Mouse (Mus musculus) T-helper 1 cell (primary cell): ENCODE data around the gene Shh.

Experiments
- in situ Hi-C: fragments of 300-600 bp; cut with MboI, MseI; formaldehyde crosslinking; loops from one replicate; pipeline ENCODE4 v1.15.1; 2025; ENCODE audit warnings: high pct_unique_total_duplicates

Gene Shh

DNA sequence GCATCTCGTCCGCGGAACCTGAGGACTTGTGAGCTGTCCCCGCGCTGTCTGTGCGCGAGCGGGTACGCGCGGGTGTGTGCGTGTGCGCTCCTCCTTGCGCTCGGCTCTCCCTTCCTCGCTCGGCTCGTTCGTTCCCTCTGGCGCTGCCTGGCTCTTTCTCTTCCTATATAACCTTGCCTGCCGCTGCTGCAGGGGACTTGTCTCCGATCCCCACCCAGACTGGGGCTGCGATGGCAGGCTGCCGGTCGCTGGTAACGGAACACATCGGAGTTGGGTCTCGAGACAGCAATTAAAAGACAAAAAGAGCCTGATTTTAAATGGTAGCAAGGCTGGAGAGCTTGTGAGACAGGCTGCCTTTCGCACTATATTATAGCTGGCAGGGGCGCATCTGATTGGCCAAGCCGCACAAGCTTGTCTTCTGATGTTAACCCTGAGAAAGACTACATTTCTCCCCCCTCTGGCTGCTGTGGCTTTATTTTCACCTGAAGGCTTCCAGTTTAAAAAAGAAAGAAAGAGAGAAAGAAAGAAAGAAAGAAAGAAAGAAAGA, at the start of gene Shh:
Gene Shh (minus strand): TSS at position 497 of the 547 bp plus-strand sequence.
- in situ Hi-C loops, result loop anchor here (10.0 to 25.0 kb wide), 2 partner anchors 1045 to 1448 kb away; no protein-coding TSS in a partner anchor

DNA sequence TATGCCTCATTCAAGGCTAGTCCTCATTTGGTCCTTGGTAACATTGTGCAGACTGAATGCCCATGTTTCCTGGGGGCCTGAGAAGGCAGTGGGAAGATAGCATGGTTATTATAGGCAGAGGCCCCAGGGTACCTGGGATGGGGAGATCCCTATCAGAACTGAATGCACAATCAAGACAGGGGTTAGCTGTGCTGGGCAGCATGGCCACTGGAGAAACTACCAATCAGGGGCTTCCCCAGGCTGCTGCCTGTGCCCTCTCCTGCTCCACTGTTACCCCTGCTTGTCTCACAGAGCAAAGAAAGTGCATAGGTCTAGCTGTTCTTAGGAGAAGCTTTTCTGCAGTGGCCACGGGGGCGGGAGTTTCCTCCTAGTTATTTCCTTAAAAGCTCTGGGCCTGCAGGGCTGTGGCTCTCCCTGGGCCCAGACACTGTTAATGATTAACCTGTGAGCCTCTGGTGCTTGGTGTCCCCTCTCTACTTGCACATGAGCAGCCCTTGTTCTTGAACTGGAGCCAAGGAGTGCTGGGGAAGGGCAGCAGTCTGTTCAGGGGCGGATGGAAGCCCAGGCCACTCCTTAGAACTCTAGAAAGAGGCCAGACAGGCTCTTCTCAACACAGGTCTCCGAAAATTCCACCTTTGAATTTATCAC, 33.9 kb upstream of the Shh start:
- in situ Hi-C loops, result no loop called here

DNA sequence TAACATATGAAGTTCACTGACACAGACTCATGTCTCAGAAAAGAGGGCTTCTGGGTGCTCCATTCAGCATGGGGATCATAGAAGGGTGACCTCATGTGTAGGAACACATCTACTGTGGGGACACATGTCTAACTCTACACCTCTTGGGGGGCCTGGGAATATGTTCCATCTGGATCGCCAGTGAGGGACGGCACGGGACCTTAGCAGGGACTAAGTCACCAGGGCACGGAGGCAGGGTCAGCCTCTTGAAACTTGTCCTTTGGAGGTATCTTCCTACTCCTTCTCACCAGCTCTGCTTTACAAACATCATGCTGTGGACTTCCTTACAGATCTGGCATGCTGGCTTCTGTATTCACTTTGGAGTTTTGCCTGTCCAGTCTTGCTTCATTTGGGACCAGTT, 31.8 kb upstream of the Shh start:
- in situ Hi-C loops, result loop anchor here (10.0 kb wide), 1 partner anchor 326 kb away; no protein-coding TSS in a partner anchor

DNA sequence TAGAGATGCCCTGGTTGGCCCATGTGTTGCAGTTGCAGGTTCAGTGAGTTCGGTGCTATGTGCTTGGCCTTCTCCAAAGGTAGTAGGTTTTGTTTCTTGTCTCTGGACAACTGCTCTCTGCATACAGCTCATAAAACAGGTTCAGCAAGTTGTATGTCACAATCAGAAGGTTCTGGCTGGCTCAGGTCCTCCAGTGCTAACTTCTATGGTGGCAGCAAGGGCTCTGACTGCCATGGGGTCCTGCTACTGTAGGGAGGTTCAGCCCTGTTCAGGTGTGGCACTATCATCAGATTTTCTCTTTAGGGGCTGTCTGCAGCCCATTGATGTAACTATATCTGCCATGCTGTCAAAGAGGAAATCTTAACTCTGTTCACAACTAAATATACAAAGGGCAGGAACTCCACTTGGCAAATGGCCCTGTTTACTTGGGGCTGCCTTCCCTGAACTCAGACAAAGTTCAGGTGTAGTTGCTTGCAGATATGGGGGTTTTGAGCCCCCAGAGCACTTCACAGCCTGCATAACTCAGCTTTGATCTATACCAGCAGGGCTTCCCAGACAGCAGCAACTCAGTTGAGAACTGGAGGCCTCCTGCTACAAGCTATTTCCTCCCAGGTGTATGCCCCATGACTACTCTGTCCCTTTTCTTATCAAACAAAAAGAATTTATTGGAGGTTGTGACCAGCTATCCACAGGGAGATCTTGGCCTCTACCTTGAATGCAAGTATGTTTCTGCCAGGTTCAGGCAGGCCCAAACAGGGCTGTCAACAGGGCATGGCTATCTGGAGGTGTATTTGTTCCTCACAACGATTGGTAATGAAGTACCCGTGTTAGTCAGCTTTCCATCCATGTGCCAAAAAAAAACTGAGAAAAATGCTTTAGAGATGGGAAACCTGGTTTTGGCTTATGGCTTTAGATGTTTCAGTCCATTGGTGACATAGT, 28.9 kb upstream of the Shh start:
- in situ Hi-C loops, result loop anchor here (10.0 kb wide), 1 partner anchor 329 kb away; no protein-coding TSS in a partner anchor

DNA sequence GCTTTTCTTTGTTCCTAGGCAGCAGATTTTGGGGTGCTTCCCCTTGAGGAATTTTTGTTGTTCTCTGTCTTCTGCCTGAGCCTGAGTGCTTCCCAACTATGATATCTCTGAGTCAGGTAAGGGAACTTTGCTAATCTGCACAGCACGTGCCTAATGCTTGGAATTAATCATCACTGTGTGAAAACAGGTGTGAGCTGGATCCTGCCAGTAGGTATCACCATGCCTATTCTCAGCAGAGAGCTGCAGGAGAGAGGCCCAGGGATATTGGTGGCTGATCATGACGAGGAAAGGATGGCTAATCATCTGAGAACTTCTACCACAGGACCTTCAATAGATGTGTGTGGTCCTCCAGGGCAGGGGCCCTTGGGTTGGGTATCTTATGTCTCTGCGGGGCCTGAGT, 26.5 kb upstream of the Shh start:
- in situ Hi-C loops, result loop anchor here (10.0 kb wide), 1 partner anchor 331 kb away; no protein-coding TSS in a partner anchor

DNA sequence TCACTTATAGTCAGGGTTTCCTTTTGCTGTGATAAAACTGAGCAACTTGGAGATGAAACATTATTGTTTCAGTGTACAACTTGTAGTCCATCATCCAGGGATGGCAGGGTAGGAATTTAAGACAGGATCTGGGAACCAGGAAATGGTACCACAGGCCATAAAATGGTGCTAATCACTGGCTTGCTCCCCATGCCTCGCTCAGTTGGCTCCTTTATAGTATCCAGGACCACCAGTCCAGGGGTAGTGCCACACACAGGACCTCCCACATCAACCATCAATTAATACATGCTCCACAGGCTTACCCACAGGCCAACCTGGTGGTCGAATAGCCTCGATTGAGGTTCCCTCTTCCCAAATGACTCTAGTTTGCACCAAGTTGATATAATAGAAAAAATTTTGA, 15.9 kb upstream of the Shh start:
- in situ Hi-C loops, result no loop called here

DNA sequence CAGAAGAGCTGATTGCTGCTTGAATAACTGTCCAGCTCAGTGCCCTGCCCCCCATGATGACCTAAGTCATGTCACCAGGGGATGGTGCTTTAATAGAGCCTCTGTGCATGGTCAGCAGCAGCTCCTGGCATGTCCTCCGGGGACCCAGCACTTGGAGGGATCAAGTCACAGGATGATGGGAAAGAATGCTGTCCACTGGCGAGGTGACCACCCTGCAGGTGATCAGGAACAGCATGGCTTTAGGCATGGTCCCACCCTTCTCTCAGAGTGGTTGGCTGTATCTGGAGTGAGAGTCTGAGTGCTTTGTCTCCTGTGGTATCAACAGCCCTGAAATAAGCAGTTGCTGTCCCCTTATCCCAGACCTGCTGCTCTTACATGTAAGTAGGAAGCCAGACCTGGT, 14.7 kb upstream of the Shh start:
- in situ Hi-C loops, result no loop called here

DNA sequence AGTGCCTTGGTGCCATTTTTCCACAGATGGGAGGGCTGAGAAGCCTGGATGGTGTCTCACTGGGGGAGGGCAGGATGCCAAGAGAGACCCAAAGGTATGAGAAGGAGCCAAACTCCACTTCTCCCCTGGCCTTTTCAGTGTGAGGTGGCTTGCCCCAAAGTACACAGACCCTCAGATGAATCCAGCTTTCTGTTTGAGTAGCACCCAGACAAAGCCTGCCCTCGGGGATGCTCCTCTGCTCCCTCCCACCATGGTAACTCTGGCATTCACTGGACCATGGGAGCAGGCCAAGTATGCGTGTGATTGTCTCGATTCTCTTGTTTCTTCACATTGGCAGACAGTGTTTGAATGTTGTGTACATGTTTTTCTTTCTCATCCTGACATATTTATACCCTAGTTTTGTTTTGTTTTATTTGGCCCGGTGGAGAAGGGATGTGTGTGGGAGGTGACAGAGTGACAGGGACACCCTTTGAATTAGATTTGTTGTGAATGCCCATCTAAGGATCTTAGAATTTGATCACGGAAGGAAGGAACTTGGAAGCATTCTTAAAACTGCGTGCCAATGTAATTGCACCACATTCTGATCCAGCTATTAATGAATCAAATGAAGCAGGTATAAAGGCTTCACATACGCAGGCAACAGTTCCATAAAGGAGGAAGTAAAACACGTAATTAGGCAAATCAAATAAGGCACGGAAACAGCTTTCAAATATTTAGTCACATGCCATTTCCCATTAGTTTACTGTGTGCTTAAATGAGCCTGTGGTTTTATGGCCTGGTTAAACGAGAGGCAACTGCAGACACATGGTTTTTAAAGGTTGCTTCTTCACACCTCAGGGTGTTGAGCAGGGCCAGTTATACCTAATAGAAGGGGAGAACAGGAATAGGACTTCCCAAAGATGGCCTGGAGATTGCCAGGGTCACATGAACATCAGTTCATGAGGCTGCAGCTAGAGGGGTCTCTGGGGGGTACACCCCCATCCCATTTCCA, 9.6 kb upstream of the Shh start:
- in situ Hi-C loops, result no loop called here

DNA sequence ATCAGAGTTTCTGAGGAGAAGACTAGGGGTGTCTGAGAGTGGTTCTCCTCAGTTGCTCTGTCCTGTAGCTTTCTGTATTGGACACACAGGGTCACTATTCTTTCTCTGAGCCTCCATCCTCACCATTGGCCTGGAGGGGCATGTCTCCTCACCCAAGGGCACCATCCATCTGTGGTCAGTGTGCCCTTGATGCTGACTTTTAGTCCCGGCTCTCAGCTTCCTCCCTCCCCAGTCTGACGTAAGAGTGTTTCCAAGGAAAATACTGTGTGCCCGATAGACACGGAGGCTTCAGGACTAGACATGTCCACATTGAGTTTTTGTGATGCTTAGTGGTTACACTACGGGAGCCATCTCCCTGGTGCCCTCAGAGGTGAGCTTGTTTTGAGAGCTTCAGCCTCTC, 6.5 kb upstream of the Shh start:
- in situ Hi-C loops, result loop anchor here (25.0 kb wide), 1 partner anchor 1039 kb away; no protein-coding TSS in a partner anchor

DNA sequence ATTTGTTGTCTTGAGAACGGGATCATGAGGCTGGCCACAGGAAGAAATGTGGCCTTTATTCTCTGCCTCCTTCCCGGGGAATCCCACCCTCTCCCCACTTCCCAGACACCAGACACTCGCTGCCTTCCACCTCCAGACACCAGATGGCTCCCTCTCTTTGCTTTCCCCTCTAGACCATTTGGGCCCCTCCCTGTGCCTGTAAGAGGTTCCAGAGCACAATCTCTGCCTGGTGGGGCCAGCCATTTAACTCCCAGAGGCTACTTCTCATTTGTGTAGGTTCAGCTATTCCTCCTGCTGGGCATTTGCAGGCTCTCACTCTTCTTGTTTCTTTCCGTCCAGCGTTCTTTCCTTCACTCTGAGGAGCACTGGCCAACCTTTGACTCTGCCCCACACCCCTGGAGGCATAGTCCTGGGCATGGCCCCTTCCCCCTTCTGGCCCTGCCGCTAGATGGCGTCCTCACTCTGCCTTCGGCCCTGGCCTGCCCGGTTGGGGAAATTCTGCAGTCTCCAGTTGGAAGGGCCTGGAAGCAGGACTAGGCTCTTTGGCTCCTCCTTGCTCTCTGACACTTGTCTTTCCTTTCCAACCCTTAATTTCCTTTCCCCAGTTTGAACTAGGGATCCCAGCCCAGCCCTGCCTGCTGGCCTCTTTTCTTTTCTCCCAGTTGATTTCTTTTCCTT, 2.6 kb upstream of the Shh start:
- in situ Hi-C loops, result loop anchor here (10.0 to 25.0 kb wide), 2 partner anchors 1043 to 1445 kb away; no protein-coding TSS in a partner anchor

DNA sequence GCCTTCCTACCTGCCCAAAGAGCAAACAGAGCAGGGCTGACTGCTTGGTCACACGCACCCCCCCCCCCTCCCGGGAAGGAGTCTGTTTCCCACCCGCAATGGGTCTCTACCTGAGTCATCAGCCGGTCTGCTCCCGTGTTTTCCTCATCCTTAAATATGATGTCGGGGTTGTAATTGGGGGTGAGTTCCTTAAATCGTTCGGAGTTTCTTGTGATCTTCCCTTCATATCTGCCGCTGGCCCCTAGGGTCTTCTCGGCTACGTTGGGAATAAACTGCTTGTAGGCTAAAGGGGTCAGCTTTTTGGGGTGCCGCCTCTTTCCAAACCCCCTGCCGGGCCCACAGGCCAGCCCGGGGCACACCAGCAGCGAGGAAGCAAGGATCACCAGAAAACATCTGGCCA, 705 bp downstream of the Shh start:
- in situ Hi-C loops, result loop anchor here (10.0 to 25.0 kb wide), 2 partner anchors 1046 to 1448 kb away; no protein-coding TSS in a partner anchor

DNA sequence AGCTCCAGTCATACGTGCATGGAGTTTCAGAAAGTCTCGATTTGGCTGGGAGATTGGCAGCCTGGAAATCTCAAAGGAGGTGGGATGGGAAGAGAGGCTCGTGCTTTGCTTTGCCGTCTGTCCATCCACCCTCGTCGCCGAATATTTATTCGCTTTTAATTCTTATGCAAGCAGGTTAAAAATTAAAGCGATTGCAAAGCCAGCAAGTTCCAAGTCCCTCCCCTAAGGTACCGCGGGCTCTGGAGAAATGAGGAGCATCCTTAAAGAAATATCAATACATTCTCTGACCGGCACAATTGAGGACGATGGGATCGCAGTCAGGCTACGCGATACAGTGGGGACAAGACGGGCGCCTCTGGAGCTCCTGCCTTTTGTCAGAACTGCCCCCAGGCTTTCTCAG, 1.5 kb downstream of the Shh start:
- in situ Hi-C loops, result loop anchor here (10.0 to 25.0 kb wide), 2 partner anchors 1047 to 1449 kb away; no protein-coding TSS in a partner anchor

DNA sequence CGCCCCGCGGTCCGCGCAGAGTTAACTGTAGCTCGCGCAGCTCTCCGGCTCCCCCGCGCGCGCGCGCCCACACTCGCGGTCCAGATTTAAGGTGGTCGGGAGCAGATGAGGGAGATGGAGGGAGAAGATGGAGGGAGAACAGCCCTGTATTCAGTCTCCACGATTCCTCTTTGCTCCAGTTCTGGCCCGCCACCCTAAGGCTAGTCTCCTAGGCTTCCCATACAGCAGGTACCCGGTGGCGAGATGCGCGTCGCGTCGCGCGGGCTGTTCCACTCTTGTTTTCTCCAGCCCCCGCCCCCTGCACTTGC, 2.0 kb downstream of the Shh start:
- in situ Hi-C loops, result loop anchor here (10.0 to 25.0 kb wide), 2 partner anchors 1047 to 1450 kb away; no protein-coding TSS in a partner anchor

DNA sequence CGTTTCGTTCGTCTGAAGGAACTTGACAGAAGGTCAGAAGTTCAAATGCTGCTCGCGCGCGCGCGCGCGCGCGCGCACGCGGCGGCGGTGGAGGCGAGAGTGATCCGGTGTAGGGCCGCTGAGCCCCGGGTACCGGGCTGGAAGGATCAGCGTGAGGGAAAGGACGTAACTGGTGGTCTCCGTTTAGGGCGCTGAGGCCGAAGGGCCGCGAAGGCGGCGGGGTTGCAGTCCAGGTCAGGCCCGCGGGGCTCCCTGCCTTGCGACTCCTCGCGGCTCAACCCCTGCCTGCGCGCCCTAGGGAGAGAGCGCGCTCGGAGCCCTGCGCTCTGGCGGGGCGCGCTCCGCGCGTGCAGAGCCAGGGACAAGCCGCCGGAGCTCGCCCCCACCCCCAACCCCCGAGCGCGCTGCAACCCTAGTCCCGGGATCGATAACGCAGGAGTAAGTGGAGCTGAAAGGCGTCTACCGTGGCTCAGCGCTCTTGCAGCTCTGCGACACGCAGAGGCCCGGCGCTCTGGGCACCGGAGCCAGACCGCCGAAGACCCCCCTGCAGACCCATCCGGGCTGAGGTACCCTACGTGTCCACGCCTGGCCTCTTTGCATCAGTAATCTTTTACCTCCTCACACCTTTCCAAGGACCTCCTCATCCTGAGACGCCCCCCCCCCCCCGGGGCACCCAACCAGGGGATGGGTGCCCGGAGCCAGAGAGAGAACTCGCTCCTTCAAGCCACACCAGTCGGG, 2.5 kb downstream of the Shh start:
- in situ Hi-C loops, result loop anchor here (10.0 to 25.0 kb wide), 2 partner anchors 1048 to 1450 kb away; no protein-coding TSS in a partner anchor

DNA sequence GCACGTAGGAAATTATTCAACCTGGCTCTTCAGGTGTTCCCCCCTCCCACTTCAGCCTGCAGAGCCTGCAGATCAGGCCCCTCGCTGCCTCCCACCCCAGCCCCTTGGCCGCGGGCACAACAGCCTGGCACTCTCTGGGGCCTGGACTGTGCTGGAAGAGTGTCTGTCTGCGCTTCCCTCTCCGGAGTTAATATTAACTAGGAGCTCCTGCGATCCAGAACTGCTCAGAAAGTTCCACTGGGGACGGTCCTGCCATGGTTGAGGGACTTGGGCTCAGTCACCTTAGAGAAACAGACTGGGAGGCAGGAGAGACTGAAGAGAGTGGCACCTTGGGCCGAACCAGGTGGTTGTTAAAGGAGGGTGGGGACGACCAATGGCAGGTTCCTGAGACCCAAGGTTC, 3.4 kb downstream of the Shh start:
- in situ Hi-C loops, result loop anchor here (10.0 to 25.0 kb wide), 2 partner anchors 1049 to 1451 kb away; no protein-coding TSS in a partner anchor

DNA sequence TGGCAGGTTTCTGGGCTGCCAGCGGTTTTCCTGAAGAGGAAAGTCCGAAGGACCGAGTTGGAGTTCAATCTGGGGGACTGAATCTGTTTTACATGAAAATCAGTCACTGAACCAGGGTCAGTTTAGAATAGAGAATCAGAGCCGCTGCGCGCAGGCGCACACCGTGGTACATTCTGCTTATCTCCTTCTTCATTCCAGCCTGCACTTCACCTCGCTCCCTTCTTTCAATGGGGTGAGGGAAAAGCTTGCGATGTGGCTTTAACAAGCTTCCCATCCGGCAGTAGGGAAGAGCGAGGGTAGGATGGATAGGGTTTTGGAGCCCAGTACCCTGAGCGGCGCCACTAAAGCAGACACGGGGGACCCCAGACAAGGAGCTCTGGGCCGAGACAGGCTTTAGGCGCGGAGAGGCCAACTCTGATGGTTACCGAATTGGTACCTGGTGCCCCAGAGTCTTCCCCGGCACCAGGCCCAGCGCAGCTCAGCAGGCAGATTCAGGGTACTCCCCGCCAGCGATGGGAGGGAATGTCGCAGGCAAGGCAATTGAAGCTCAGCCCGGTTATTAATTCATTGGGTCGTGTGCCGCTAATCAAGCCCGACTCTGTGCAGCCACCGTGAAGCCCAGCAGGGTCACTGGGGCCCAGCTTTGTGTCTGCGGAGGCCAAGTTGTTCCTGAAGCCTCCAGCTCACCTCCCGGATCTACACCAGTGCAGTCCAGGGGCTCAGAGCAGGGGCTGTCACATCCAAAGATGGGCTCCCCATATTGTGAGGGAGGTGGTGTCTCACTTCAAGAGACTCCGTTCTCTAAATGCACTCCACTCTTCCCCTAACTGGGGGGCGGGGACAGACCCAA, 4.1 kb downstream of the Shh start:
- in situ Hi-C loops, result loop anchor here (10.0 to 25.0 kb wide), 2 partner anchors 1049 to 1452 kb away; no protein-coding TSS in a partner anchor

DNA sequence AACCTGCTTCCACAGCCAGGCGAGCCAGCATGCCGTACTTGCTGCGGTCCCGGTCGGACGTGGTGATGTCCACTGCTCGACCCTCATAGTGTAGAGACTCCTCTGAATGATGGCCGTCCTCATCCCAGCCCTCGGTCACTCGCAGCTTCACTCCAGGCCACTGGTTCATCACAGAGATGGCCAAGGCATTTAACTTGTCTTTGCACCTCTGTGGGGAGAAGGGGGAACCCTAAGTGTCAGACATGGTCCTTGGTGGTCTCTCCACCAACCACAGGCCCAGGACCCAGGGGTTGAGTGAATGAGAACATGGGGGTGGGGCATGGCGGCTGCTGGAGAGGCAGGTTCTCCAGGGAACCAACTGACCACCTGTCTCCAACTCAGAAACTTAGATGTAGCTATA, 5.7 kb downstream of the Shh start:
- in situ Hi-C loops, result loop anchor here (10.0 to 25.0 kb wide), 2 partner anchors 1051 to 1453 kb away; no protein-coding TSS in a partner anchor
